Mouse (Mus musculus) telencephalon, adult 2 months (tissue): ENCODE results near the gene Vamp5.

Source experiments
- DNase-seq: peaks from one replicate; pipeline ENCODE4 v3.0.0-alpha.2; 2011; ENCODE audit warnings: low read depth, low spot score

The Vamp5 gene

GRCm38 (mm10) chr6:72366844-72367443 lies 13.3 kb downstream of the Vamp5 start, which contains the start of gene Rnf181:
Gene Rnf181, minus strand, starts transcription at chr6:72366956.
- DNase-seq: no peak

GRCm38 (mm10) chr6:72366304-72366703 lies 14.0 kb downstream of the Vamp5 start:
- DNase-seq: no peak

- no peak for DNase-seq
Measured at GRCm38 (mm10) chr6:72364985-72365384, 15.3 kb downstream of the Vamp5 start.

- DNase-seq: no peak
Measured at GRCm38 (mm10) chr6:72364009-72364408, 16.3 kb downstream of the Vamp5 start.

- peak; percentile 99 for DNase-seq
Measured at GRCm38 (mm10) chr6:72362132-72363028, 17.9 kb downstream of the Vamp5 start.

GRCm38 (mm10) chr6:72361121-72361551 lies 19.1 kb downstream of the Vamp5 start:
- DNase-seq: no peak

- DNase-seq: no peak
Measured at GRCm38 (mm10) chr6:72360599-72360935, 19.7 kb downstream of the Vamp5 start.

- no peak for DNase-seq
Measured at GRCm38 (mm10) chr6:72359891-72360598, 20.2 kb downstream of the Vamp5 start.

GRCm38 (mm10) chr6:72359343-72359742 lies 20.9 kb downstream of the Vamp5 start:
- no peak for DNase-seq

GRCm38 (mm10) chr6:72358086-72358764 lies 22.0 kb downstream of the Vamp5 start:
- no peak for DNase-seq

- DNase-seq: no peak
Measured at GRCm38 (mm10) chr6:72357164-72358079, 22.8 kb downstream of the Vamp5 start.

- DNase-seq: no peak
Measured at GRCm38 (mm10) chr6:72356001-72356532, 24.2 kb downstream of the Vamp5 start.

GRCm38 (mm10) chr6:72355066-72355911 lies 25.0 kb downstream of the Vamp5 start, which contains the start of gene Tmem150a:
Gene Tmem150a, plus strand, starts transcription at chr6:72355447.
- DNase-seq: peak; percentile 35

- DNase-seq: no peak
Measured at GRCm38 (mm10) chr6:72354025-72354424, 26.2 kb downstream of the Vamp5 start.

- DNase-seq: no peak
Measured at GRCm38 (mm10) chr6:72352636-72353405, 27.4 kb downstream of the Vamp5 start.

- DNase-seq: no peak
Measured at GRCm38 (mm10) chr6:72350214-72350613, 30.1 kb downstream of the Vamp5 start.

GRCm38 (mm10) chr6:72348411-72348810 lies 31.9 kb downstream of the Vamp5 start:
- DNase-seq: no peak

GRCm38 (mm10) chr6:72347166-72347941 lies 32.9 kb downstream of the Vamp5 start, which contains the start of gene 0610030E20Rik:
Gene 0610030E20Rik, plus strand, starts transcription at chr6:72347317.
- DNase-seq: peak; percentile 71
